Mouse (Mus musculus) 3T3-L1 (cell line): ENCODE results near the gene A730049H05Rik.

Experiments
- DNase-seq: peaks from one replicate; pipeline ENCODE4 v3.0.0-alpha.2; 2015; ENCODE audit warnings: low read depth, low spot score

Gene A730049H05Rik

DNA sequence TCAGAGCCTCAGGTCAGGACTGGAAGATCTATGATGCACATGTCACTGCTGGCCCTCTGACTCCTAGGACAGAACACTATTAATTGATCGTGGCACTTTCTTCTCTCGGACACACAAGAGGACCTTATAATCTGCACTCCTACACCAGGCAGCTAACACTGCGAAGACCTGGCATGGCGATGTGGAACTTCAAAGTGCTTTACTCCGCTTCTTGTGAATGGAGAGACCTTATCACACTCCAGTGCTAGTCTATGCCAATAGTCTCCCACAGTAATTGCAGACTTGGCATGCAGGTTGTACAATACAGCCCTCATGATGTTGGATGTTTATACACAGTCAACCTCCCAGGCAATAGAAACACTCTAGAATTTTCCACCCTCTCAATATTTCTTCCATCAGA lies 62.5 kb downstream of the A730049H05Rik start:
- DNase-seq = no peak

DNA sequence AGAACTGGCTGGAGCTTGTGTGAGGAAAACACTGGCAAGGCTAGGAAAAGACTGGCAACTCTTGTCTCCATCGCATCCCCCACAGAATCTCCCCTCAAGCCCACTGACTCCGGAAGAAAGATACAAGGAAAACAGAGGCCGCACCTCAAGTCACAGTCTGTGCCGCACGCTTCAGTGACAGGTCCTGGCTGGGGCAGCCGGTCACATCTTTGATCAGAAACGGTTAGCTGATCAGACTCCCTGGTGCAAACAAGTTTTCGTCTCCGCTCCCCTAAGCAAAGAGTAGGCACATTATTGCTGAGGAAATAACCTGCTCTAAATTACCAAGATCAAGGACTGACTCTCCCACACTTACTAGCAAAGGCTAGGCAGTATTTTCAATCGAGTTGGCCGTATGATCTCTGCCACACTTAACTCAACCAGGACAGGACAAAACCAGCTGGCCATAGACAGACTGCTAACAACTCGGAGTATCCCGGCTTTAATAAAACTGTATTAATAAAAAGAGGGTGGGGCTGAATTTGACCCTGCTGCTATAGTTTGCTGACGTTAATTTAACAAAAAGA lies 63.5 kb downstream of the A730049H05Rik start:
- DNase-seq = no peak

DNA sequence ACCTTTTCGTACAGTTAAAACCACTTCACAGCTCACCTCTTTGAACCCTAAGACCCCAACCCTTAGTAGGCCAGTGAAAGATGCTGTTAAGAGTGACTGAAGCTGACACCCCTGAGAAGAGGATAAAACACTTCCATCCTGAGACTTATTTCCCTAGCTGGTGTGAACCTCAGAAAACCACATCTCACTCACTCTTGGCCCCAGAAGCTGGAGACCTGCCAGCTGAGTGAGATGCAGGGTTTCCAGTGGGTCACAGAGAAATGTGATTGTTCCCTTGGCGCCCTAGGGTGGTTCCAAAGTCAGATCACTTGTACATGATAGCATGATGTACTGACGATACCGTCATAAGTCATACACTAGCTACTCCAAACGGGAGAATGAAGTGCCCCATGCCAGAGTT lies 66.2 kb downstream of the A730049H05Rik start:
- no peak for DNase-seq

DNA sequence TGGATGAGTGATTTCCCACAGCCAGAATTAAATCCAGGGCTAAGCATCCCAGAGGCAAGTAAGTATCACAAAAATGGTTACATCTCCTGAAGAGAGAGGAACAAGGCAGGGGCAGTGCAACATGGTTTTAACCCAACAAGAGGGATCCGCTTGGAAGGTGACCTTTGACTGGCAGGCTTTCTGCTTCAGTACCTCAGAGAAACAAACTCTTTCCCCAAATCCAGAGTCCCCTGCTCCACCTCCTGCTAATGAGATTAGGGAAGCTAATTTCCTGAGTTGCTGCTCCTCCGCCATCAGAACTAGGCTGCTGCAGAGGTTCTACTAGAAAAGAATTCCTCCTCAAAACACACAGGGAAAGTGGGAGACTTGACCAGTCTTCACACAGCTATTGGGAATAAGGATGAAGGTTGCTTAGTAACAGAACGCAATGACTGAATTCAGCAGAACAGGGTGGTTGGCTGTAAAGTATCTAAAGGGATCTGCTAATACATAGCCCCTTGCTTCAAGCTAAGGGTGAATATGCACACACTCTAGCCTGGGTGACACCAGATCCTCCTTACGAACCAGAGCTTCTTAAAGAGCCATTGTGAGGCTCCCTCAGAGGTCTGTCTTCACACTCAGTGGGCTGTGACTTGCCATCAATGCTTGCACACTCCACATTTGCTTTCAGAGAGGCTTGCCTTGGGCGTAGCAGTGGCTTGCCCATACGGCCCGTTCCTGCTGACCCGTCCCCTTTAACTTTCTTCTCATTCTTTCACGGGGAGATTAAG lies 67.0 kb downstream of the A730049H05Rik start:
- no peak for DNase-seq

DNA sequence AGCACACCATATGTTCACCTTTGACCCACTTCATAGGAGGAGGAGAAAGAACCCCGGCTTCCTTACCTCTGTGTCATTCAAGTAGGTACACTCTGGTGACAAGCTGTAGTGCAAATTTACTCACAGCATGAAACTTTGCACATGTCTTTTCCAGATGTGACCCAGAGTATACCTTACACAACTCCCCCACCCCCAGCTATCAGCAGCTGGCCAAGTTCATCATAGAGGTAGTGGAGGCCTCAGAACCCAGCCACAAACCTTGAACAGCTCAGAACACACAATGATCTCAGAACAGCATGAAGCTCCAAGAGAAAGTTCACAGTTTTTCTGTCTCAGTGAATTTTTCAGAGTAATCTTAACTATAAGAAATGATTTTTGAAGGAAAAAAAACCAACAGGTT lies 75.3 kb downstream of the A730049H05Rik start:
- no peak for DNase-seq
